Mouse (Mus musculus): ENCODE measurements at regions not wholly inside any gene's neighbourhood (a gene's known extent, or its start where the extent isn't known, plus 50 kb on each side); places are given as distances from the start of the nearest gene placed in this dataset.

- peak; percentile 5 for DNase-seq (ENCODE audit: low read depth)
These were observed 71.7 kb downstream of the Zfp945 start for GRCm38 (mm10) chr17:22795213-22795612.

DNA sequence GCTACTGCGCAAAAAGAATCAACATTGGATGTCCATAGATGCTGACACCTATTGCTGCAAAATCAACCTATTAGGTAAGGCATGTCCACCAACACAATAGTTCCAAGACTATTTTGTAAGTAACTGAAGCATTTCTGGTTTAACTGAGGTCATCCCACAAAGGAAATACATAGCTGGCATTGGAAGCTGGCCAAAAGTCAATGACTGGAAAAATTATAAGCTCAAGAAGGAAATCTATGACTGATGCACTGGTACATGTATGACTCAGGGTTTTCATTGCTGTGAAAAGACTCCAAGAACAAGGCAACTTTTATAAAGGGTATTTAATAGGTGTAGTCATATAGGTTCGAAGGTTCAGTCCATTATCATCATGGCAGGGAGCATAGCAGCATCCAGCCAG lies 82.5 kb downstream of the Zfp945 start:
- DNase-seq (ENCODE audit: low read depth): no peak

DNA sequence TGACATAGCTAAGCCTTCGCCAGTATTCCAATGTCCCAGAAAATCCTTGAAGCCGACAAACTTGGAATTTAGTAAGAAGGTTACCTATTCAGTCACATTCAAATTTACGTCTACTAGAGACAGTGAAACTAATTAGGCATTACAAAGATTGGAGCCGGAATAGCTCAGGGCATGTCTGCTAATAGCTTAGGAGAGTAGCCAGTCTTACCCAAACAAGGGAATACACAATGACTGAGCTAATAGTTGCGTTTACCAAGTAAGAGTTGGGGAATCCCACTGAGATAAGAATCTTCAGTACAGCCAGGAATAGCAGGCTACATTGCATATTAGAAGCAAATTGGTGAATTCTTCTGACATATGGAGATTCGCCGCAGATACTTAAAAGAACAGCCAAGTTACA lies 121.2 kb downstream of the Zfp945 start:
- no peak for DNase-seq (ENCODE audit: low read depth)

GRCm38 (mm10) chr17:22739581-22740178 lies 127.3 kb downstream of the Zfp945 start:
- peak; percentile 51 for DNase-seq (ENCODE audit: low read depth)

GRCm38 (mm10) chr17:22739173-22739572 lies 127.8 kb downstream of the Zfp945 start:
- peak; percentile 13 for DNase-seq (ENCODE audit: low read depth)

- no peak for DNase-seq (ENCODE audit: low read depth)
These were observed 130.6 kb downstream of the Zfp945 start for GRCm38 (mm10) chr17:22736360-22736759.
